Mouse (Mus musculus) frontal cortex, postnatal 36 days (tissue): ENCODE data around the gene Vmn1r62.
"Not testable (repeated sequence)": the region's sequence is repeated elsewhere in the genome, so short reads cannot be mapped to it uniquely, and the experiment has no call there.

ENCODE experiments used
- DNase-seq, 2 experiments: peaks; one replicate each; pipeline ENCODE4 v3.0.0; 2022; ENCODE audit warnings: low spot score in 2 of 2

Vmn1r62 gene

GRCm38 (mm10) chr7:5673331-5673730 is at the start of gene Vmn1r62:
Gene Vmn1r62 (plus strand): TSS chr7:5673631.
- DNase-seq, result not testable (repeated sequence)
